Mouse (Mus musculus): Measurements from ENCODE around the gene Anks1b. TPM values are rescaled to one million over a fixed set of nuclear protein-coding genes. Genes with fewer than 3 reads are reported as not detected.

The Anks1b gene
- polyA plus RNA-seq, 1 experiment, result 0.03 TPM

DNA sequence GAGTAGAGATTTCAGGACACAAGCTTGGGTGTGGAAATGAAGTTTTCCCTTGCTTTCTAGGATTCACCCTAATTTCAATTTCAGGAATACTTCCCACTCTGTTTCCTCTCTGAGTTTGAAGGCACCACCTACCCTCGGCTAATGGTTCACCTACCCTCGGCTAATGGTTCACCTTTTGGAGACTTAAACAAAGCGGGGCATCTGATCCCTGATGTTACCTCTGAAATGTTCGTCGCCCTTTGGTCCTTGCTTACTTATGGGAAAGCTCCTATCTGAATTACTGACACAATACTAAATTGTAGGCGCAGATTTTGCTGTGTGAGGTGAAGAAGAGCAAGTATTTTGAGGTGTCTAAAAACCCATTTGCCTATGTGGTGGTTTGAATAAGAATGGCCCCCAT, 22.4 kb upstream of the Anks1b start:
- TF ChIP-seq CTCF (IDR thresholded peaks at IDR 0.05; ENCODE audit: extremely low read depth, insufficient read length, insufficient replicate concordance, low read depth, low read length), result no peak
- no peak for TF ChIP-seq POLR2A (IDR thresholded peaks at IDR 0.05; ENCODE audit: low read depth, low read length)

DNA sequence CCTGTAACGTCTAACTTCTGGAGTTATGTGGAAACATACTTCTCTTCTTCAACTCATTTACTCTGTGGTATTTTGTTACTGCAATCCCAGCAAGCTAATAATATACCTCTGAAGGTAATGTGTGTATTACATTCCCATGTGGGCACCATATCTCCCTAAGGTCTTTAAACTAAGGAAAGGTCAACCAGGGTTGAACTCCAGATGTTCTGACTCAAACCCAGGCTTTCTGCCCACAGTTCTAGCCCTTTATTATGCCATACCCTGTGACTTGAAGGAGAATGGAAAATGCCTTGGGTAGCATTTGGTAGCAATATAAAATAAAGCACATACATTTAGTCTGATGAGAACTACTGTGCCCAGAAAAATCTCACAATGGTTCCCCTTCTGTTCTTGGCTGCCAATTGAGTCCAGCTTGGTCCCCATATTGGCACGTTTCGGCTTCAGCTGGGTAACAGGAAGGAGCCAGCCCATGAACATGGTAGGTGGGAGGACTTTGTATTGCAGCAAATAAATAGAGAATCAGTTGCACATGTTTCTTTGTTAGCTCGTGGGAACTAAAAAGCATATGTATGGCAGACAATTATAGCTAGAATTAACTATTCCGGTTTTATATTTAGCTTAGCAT, 17.9 kb upstream of the Anks1b start:
- H3K27me3 ChIP-seq (ENCODE audit: control insufficient read depth, insufficient read depth, low read length), result no peaks in the 10 kb centered on the region
- H3K36me3 ChIP-seq (ENCODE audit: control insufficient read depth, insufficient read depth, low read length), result no peaks in the 10 kb centered on the region
- H3K27ac ChIP-seq (ENCODE audit: insufficient read depth, low read depth, low read length), result no peak overlapping the region
- no peak overlapping the region for H3K4me3 ChIP-seq (ENCODE audit: low read depth, low read length)
- no peaks in the 10 kb centered on the region for H3K4me1 ChIP-seq (ENCODE audit: control insufficient read depth, insufficient read depth, insufficient read length, low read length)
- TF ChIP-seq CTCF (IDR thresholded peaks at IDR 0.05; ENCODE audit: extremely low read depth, insufficient read length, insufficient replicate concordance, low read depth, low read length), result no peak
- no peak for TF ChIP-seq POLR2A (IDR thresholded peaks at IDR 0.05; ENCODE audit: low read depth, low read length)
- WGBS, result 82% methylated on average over 5 of the region's 5 CpGs

More for the DNA sequence above, 22.4 kb upstream of the Anks1b start:
- H3K27ac ChIP-seq (ENCODE audit: insufficient read depth, low read depth, low read length), result no peak overlapping the region
- 85% methylated on average over 6 of the region's 6 CpGs for WGBS
- H3K36me3 ChIP-seq (ENCODE audit: control insufficient read depth, insufficient read depth, low read length), result no peaks in the 10 kb centered on the region
- H3K4me3 ChIP-seq (ENCODE audit: low read depth, low read length), result no peak overlapping the region
- H3K4me1 ChIP-seq (ENCODE audit: control insufficient read depth, insufficient read depth, insufficient read length, low read length), result no peaks in the 10 kb centered on the region
- H3K27me3 ChIP-seq (ENCODE audit: control insufficient read depth, insufficient read depth, low read length), result no peaks in the 10 kb centered on the region

DNA sequence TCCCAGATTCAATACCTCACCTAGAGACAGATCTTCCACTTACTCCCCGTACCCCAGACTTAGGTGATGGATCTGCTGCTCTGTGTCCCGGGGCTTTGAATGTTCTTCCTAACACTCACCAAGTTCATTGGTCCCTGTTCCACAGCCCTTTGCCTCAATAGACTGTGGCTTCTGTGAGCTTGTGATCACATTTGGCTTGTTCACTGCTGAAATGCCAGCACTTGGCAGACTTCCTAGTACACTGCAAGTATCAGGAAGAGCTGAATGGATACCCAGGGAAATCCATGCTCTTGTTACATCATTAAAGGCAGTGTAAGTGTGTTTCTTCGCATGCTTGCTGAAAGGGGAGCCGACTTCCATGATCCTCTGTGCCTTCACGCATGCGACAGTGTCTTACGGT, 17.0 kb upstream of the Anks1b start:
- Histone ChIP-seq H3K4me3 (ENCODE audit: low read depth, low read length) (no peak overlapping the region), H3K27ac (ENCODE audit: insufficient read depth, low read depth, low read length) (no peak overlapping the region), H3K4me1 (ENCODE audit: control insufficient read depth, insufficient read depth, insufficient read length, low read length) (no peaks in the 10 kb centered on the region), H3K36me3 (ENCODE audit: control insufficient read depth, insufficient read depth, low read length) (no peaks in the 10 kb centered on the region), H3K27me3 (ENCODE audit: control insufficient read depth, insufficient read depth, low read length) (no peaks in the 10 kb centered on the region)
- WGBS, result 88% methylated on average over 7 of the region's 7 CpGs
- no peak for TF ChIP-seq CTCF (IDR thresholded peaks at IDR 0.05; ENCODE audit: extremely low read depth, insufficient read length, insufficient replicate concordance, low read depth, low read length)
- TF ChIP-seq POLR2A (IDR thresholded peaks at IDR 0.05; ENCODE audit: low read depth, low read length), result no peak

DNA sequence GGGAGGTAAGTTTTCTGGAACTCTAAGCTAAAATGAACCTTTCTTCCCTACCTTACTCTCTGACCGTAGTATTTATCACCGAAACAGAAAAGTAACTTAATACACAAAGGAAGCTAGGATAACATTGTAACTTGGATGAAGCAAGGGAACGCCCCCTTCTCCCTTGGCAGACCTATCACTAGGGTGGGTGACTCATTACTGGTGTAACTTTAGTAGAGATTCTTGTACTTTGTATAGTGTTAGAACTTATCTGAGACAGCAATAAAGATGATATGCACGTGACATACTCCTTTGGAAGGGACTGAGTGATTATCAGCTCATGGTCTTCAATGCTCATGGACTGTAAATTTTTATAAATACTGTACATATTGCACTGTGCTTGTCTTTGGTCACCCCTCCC, 5.1 kb upstream of the Anks1b start:
- no peak for TF ChIP-seq POLR2A (IDR thresholded peaks at IDR 0.05; ENCODE audit: low read depth, low read length)
- no peak for TF ChIP-seq CTCF (IDR thresholded peaks at IDR 0.05; ENCODE audit: extremely low read depth, insufficient read length, insufficient replicate concordance, low read depth, low read length)

DNA sequence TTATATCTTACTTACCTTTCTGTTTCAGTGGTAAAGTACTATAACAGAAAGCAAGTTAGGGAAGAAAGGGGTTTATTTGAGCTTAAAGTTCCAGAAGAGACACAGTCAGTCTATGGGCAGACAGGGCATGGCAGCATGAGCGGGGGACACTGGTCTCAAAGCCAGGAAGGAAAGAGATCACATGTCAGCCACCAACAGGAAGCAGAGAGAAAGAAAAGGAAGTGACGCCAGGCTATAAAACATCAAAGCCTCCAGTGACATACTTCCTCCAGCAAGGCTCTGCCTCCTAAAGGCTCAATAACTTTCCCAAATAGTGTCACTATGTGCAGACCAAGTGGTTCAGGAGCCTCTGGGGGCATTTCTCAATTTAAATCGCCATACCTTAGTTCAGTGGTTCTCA, 4.5 kb upstream of the Anks1b start:
- WGBS, result 69% methylated on average over 3 of the region's 3 CpGs
- Histone ChIP-seq H3K27ac (ENCODE audit: insufficient read depth, low read depth, low read length) (no peak overlapping the region), H3K4me3 (ENCODE audit: low read depth, low read length) (no peak overlapping the region), H3K27me3 (ENCODE audit: control insufficient read depth, insufficient read depth, low read length) (peaks cover 13% of the 10 kb centered on the region), H3K4me1 (ENCODE audit: control insufficient read depth, insufficient read depth, insufficient read length, low read length) (peaks cover 5% of the 10 kb centered on the region; the same call in 1 of the 2 replicates), H3K36me3 (ENCODE audit: control insufficient read depth, insufficient read depth, low read length) (no peaks in the 10 kb centered on the region)
- TF ChIP-seq POLR2A (IDR thresholded peaks at IDR 0.05; ENCODE audit: low read depth, low read length) (no peak), CTCF (IDR thresholded peaks at IDR 0.05; ENCODE audit: extremely low read depth, insufficient read length, insufficient replicate concordance, low read depth, low read length) (no peak)

More for the DNA sequence above, 5.1 kb upstream of the Anks1b start:
- H3K36me3 ChIP-seq (ENCODE audit: control insufficient read depth, insufficient read depth, low read length), result no peaks in the 10 kb centered on the region
- peaks cover 10% of the 10 kb centered on the region for H3K27me3 ChIP-seq (ENCODE audit: control insufficient read depth, insufficient read depth, low read length)
- WGBS, result 59% methylated on average over 4 of the region's 4 CpGs
- no peak overlapping the region for H3K27ac ChIP-seq (ENCODE audit: insufficient read depth, low read depth, low read length)
- H3K4me1 ChIP-seq (ENCODE audit: control insufficient read depth, insufficient read depth, insufficient read length, low read length), result peaks cover 3% of the 10 kb centered on the region; the same call in 1 of the 2 replicates
- H3K4me3 ChIP-seq (ENCODE audit: low read depth, low read length), result no peak overlapping the region

DNA sequence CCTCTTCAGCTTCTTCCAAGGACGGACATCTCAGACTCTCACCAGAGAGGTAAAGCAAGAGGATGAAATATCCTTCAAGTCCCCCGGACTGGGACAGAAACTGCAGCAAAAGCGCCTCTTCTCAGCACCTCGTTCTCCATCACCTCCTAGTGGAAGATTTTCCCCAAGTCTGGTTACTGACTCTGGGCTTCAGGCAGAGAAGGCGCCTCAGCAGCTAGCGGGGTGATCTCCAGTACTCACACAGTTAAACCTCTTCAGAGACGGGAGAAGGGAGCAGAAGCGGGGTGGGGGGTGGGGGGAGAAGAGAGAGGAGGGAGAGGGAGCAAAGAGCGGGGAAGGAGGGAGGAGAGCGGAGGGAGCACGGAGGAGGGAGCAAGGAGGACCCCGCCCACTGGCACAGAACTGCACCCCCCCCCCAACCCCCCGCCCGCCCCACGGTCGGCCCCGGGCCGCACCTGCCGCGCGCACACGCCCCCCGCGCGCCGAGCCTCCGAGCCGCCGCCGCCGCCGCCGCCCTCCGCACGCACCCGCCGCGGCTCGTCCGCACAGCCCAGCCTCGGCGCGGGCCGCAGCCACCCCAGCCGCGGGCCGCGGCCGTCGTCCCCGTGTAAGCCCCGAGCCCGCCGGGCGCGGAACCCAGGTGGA, 686 bp upstream of the Anks1b start:
- no peak overlapping the region for H3K27ac ChIP-seq (ENCODE audit: insufficient read depth, low read depth, low read length)
- TF ChIP-seq CTCF (IDR thresholded peaks at IDR 0.05; ENCODE audit: extremely low read depth, insufficient read length, insufficient replicate concordance, low read depth, low read length) (no peak), POLR2A (IDR thresholded peaks at IDR 0.05; ENCODE audit: low read depth, low read length) (no peak)
- no peaks in the 10 kb centered on the region for H3K36me3 ChIP-seq (ENCODE audit: control insufficient read depth, insufficient read depth, low read length)
- peak overlapping the region; percentile 58 for H3K4me3 ChIP-seq (ENCODE audit: low read depth, low read length)
- H3K27me3 ChIP-seq (ENCODE audit: control insufficient read depth, insufficient read depth, low read length), result peaks cover 13% of the 10 kb centered on the region
- H3K4me1 ChIP-seq (ENCODE audit: control insufficient read depth, insufficient read depth, insufficient read length, low read length), result peaks cover 5% of the 10 kb centered on the region; the same call in 1 of the 2 replicates
- WGBS, result 2% methylated on average over 24 of the region's 56 CpGs

DNA sequence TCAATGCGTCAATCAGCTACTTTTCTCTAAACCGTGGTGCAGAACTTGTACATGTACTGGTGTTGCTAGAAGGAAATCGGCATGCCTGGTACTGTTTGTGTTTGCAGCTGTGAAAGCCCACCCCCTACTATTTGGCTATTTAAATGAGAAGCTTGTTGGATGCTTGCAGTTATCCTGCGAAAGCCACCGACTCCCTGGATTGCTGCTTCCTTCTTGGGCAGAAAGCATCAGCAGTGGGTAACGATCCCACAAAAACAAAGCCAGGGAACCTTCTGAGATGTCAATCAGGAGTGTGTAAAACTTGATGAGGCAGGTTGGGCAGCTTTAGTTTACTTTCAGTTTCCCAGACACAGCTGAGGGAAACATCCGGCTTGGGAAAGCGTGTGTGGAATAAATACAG, 727 bp downstream of the Anks1b start:
- peaks cover 5% of the 10 kb centered on the region; the same call in 1 of the 2 replicates for H3K4me1 ChIP-seq (ENCODE audit: control insufficient read depth, insufficient read depth, insufficient read length, low read length)
- WGBS, result 10% methylated on average over 8 of the region's 8 CpGs
- H3K27ac ChIP-seq (ENCODE audit: insufficient read depth, low read depth, low read length), result no peak overlapping the region
- no peak for TF ChIP-seq CTCF (IDR thresholded peaks at IDR 0.05; ENCODE audit: extremely low read depth, insufficient read length, insufficient replicate concordance, low read depth, low read length)
- no peak for TF ChIP-seq POLR2A (IDR thresholded peaks at IDR 0.05; ENCODE audit: low read depth, low read length)
- H3K27me3 ChIP-seq (ENCODE audit: control insufficient read depth, insufficient read depth, low read length), result peaks cover 13% of the 10 kb centered on the region
- H3K4me3 ChIP-seq (ENCODE audit: low read depth, low read length), result no peak overlapping the region
- no peaks in the 10 kb centered on the region for H3K36me3 ChIP-seq (ENCODE audit: control insufficient read depth, insufficient read depth, low read length)

Data from small intestine, adult 2 months (tissue).